In the genomic region with DNA sequence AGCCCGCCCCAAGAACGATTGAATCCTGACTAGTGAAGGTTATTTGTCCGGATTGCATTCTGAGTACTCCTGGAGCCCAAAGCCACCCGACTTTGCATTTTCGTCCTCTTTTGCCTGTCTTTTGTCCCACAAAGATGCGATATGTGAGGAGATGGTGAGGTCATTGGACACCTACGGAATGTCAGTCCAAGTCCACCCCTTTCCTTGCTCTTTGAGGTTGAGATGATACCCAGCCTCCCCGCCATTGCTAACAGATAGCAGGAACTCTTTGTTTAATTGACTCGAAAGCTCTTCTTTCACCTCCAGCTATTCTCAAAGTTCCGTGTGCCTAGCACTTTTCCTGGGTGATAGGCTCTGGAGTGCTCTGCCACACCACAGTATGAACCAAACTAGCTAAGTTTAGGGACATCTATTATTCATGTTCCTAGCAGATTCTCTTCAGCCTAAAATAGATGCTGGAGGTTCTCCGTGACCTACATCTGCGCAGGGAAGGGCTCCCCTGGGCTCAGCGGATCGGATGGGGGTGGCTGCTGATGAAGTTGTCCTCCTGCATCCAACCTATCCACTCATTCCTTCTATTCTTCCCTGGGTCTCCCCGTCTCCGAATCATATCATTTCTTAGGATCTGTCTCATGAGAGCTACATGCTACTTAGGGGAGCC, we compare ENCODE assay signal across 11 mouse cellular contexts. TPM values are rescaled to one million over a fixed set of nuclear protein-coding genes. Genes with fewer than 3 reads are reported as not detected.
DNase-seq lines count a peak whose midpoint lies in the region; ATAC-seq lines count a peak whose summit lies in the region.
"Had no signal": no experiment of that assay in that cellular context is flagged by ENCODE, and none has a peak within 500 bp of the region (broad histone marks: within the 10 kb centered on the region; RNA-seq: fewer than 3 reads in every experiment).

No protein-coding gene starts in this region.

- peak overlapping the region; percentile 18; the same call in 1 of the 2 replicates for H3K4me3 ChIP-seq in lung, embryonic 15.5 days
- H3K4me3 ChIP-seq in forebrain, embryonic 12.5 days (replicated peaks), result peak overlapping the region; percentile 39
- peak overlapping the region; percentile 40 for H3K4me3 ChIP-seq in limb, embryonic 12.5 days (replicated peaks)
- H3K4me3 ChIP-seq: erythroblast, embryonic 14.5 days had no signal

- no peak overlapping the region for H3K9ac ChIP-seq in lung, embryonic 15.5 days
- H3K9ac ChIP-seq in forebrain, embryonic 12.5 days, result peak overlapping the region; percentile 29; the same call in 1 of the 2 replicates
- H3K9ac ChIP-seq in limb, embryonic 12.5 days (replicated peaks), result no peak overlapping the region

- WGBS in lung, embryonic 15.5 days, result 1% methylated on average over 16 of the region's 16 CpGs
- 1% methylated on average over 16 of the region's 16 CpGs for WGBS in forebrain, embryonic 12.5 days
- WGBS in limb, embryonic 12.5 days, result 3% methylated on average over 16 of the region's 16 CpGs

- no peak overlapping the region for H3K27ac ChIP-seq in lung, embryonic 15.5 days
- H3K27ac ChIP-seq in forebrain, embryonic 12.5 days, result no peak overlapping the region
- H3K27ac ChIP-seq in limb, embryonic 12.5 days, result no peak overlapping the region

- H3K36me3 ChIP-seq in lung, embryonic 15.5 days, result no peaks in the 10 kb centered on the region
- H3K36me3 ChIP-seq in forebrain, embryonic 12.5 days (replicated peaks), result no peaks in the 10 kb centered on the region
- H3K36me3 ChIP-seq in limb, embryonic 12.5 days, result no peaks in the 10 kb centered on the region

- no peak for ATAC-seq in lung, embryonic 15.5 days (ENCODE audit: borderline replicate concordance, extremely low read depth, low FRiP score, low TSS enrichment)
- ATAC-seq in forebrain, embryonic 12.5 days (ENCODE audit: low FRiP score), result no peak
- no peak for ATAC-seq in limb, embryonic 12.5 days (ENCODE audit: insufficient number of reproducible peaks, insufficient read depth, low FRiP score, low TSS enrichment, low read depth)

- no peaks in the 10 kb centered on the region for H3K9me3 ChIP-seq in lung, embryonic 15.5 days
- no peaks in the 10 kb centered on the region for H3K9me3 ChIP-seq in forebrain, embryonic 12.5 days
- no peaks in the 10 kb centered on the region for H3K9me3 ChIP-seq in limb, embryonic 12.5 days

- H3K4me2 ChIP-seq in lung, embryonic 15.5 days, result peak overlapping the region; percentile 47
- peak overlapping the region; percentile 68 for H3K4me2 ChIP-seq in forebrain, embryonic 12.5 days
- peak overlapping the region; percentile 66 for H3K4me2 ChIP-seq in limb, embryonic 12.5 days

- DNase-seq in lung, adult 18-20 months, result no peak
- peak; percentile 5 for DNase-seq in right cerebral cortex, postnatal 14 days
- no peak for DNase-seq in spleen, postnatal 36 days (ENCODE audit: low spot score in 2 of 2)
- no peak for DNase-seq in thymus, postnatal 36 days
- DNase-seq in heart, postnatal 4 days, result no peak
- DNase-seq: layer of hippocampus, adult 9-11 months had no signal

- peaks cover 10% of the 10 kb centered on the region; the same call in 1 of the 2 replicates for H3K4me1 ChIP-seq in lung, embryonic 15.5 days
- peaks cover 35% of the 10 kb centered on the region for H3K4me1 ChIP-seq in forebrain, embryonic 12.5 days
- H3K4me1 ChIP-seq in limb, embryonic 12.5 days (replicated peaks), result peaks cover 29% of the 10 kb centered on the region

- H3K27me3 ChIP-seq in lung, embryonic 15.5 days, result peaks cover 80% of the 10 kb centered on the region
- H3K27me3 ChIP-seq in forebrain, embryonic 12.5 days, result peaks cover 75% of the 10 kb centered on the region
- peaks cover 74% of the 10 kb centered on the region for H3K27me3 ChIP-seq in limb, embryonic 12.5 days

RNA-seq across cellular contexts. Expression of a gene that starts 2.6 kb away (rescaled TPM):
- polyA plus RNA-seq in lung, embryonic 15.5 days (2015; fragmentation: Nextera tagmentation; extraction: Ambion mirVana), result 0.17 and 0.30 TPM in 2 replicates
- polyA plus RNA-seq in forebrain, embryonic 12.5 days (2016; fragmentation: Nextera tagmentation; extraction: Ambion mirVana), result 6.8 and 7.9 TPM in 2 replicates
- polyA plus RNA-seq in limb, embryonic 12.5 days (2016; fragmentation: Nextera tagmentation; extraction: Ambion mirVana), result 1.0 and 1.2 TPM in 2 replicates
- not detected for total RNA-seq in heart, postnatal 4 days (2021)
- total RNA-seq: neutrophil, adult 5-6 weeks had no signal
- polyA plus RNA-seq: erythroblast, embryonic 14.5 days had no signal
